Mouse (Mus musculus): Measurements from ENCODE around the gene Gm11172. TPM values are rescaled to one million over a fixed set of nuclear protein-coding genes. Genes with fewer than 3 reads are reported as not detected.

The Gm11172 gene
- not detected in 2 replicates for polyA plus RNA-seq (2012; rRNA removed)

DNA sequence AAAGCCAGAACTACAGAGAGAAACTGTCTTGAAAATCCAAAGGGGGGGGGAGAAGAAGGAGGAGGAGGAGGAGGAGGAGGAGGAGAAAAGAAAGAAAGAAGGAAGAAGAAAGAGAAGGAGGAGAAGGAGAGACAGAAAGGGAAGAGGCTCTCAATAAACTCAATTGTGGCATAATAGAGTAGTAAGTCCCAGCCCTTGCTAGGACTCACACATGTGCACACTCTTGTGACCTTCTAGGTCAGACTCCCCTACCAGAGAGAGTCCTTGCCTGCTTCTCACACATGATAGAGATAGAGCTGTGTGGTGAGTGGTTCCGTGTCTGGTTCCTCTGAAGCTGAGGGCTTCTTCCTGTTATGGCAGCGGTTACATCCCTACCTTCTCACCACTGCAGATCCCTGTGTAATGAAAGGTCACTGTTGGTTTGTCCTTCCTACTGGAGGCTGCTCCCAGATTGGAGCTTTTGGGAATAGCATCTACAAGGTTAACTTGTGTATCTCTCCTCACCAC, at the start of gene Gm11172:
TSS of gene Gm11172 (plus strand) at position 51 of the 507 bp plus-strand sequence.
- no peak within 1 kb of the TSS for H3K27ac ChIP-seq (ENCODE audit: insufficient read depth, low read length)
- no peaks in the 10 kb centered on the region for H3K4me1 ChIP-seq (ENCODE audit: control insufficient read depth, insufficient read depth, low read length)
- TF ChIP-seq CTCF (IDR thresholded peaks at IDR 0.05; ENCODE audit: extremely low read depth, insufficient read depth, low read length) = no peak
- no peak for TF ChIP-seq POLR2A (IDR thresholded peaks at IDR 0.05; ENCODE audit: extremely low read depth, insufficient read depth, low read length)
- no peak within 1 kb of the TSS for H3K4me3 ChIP-seq (ENCODE audit: insufficient read depth, low read length)

DNA sequence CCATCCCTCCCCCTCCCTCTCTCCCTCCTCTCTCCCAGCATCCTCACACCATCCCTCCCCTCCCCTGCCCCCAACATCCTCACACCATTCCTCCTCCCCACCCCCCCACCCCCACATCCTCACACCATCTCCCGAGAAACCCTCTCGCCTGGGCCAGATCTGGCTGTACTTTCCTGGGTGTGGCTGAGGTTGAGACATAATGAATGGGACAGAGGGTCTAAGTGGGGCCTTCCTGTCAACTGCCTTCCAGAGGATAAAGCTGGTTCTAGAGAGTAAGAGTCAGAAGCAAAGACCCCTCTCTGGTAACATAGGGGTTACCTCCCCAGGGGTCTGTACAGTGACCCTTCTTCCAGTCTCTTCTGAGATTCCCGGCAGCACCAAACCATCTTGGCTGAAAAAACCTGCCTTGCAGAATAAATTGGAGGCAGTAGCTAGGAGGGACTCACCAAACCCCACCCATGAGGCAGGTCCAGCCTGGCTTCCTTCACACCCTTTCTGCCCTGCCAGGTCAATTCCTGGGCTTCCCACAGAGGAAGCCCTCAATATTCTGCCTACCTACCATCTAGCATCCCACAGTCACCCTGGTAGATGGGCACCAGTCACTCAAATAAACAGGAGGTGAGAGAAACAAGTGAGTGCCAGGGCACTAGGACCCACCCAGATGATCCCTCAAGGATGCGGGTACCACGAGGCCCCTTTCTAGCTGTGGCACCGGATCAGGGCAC, 49.0 kb upstream of the Gm11172 start:
- no peaks in the 10 kb centered on the region for H3K4me1 ChIP-seq (ENCODE audit: control insufficient read depth, insufficient read depth, low read length)
- H3K4me3 ChIP-seq (ENCODE audit: insufficient read depth, low read length) = no peak overlapping the region
- no peak overlapping the region for H3K27ac ChIP-seq (ENCODE audit: insufficient read depth, low read length)
- no peak for TF ChIP-seq POLR2A (IDR thresholded peaks at IDR 0.05; ENCODE audit: extremely low read depth, insufficient read depth, low read length)

DNA sequence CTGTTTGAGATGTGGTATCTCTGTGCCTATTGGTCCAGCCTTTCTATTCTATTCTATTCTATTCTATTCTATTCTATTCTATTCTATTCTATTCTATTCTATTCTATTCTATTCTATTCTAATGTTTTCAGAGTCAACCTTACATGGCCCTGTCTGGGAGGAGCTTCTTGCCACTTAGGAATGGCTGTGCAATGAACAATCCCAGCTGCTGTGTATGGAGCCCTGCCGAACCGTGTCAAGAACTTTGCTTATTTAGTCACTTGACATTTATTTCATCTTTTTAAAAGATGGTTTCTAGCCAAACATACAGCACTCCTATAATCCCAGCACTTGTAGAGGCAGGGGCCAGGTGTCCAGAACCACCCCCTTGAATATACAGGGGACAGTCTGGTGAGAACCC, 48.4 kb upstream of the Gm11172 start:
- H3K27ac ChIP-seq (ENCODE audit: insufficient read depth, low read length) = no peak overlapping the region
- H3K4me3 ChIP-seq (ENCODE audit: insufficient read depth, low read length) = no peak overlapping the region
- TF ChIP-seq POLR2A (IDR thresholded peaks at IDR 0.05; ENCODE audit: extremely low read depth, insufficient read depth, low read length) = no peak
- TF ChIP-seq CTCF (IDR thresholded peaks at IDR 0.05; ENCODE audit: extremely low read depth, insufficient read depth, low read length) = no peak
- no peaks in the 10 kb centered on the region for H3K4me1 ChIP-seq (ENCODE audit: control insufficient read depth, insufficient read depth, low read length)

DNA sequence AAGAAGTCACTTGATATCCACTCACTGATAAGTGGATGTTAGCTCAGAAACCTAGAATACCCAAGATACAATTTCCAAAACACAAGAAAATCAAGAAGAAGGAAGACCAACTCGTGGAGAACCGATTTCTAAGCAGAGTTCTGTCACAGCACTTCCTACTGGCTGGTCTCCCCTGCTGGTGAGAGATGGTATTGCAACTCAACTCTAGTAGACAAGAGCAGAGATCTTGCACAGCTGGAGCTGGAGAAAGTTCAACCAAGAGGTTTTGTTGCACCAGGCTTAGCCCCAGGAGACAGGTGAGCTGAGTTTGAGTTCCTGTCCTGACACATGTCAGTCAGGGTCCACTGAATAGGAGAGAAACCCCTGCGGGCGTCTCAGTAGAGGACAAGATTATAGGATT, 45.6 kb upstream of the Gm11172 start:
- Histone ChIP-seq H3K27ac (ENCODE audit: insufficient read depth, low read length) (no peak overlapping the region), H3K4me3 (ENCODE audit: insufficient read depth, low read length) (no peak overlapping the region), H3K4me1 (ENCODE audit: control insufficient read depth, insufficient read depth, low read length) (no peaks in the 10 kb centered on the region)
- TF ChIP-seq POLR2A (IDR thresholded peaks at IDR 0.05; ENCODE audit: extremely low read depth, insufficient read depth, low read length) (no peak), CTCF (IDR thresholded peaks at IDR 0.05; ENCODE audit: extremely low read depth, insufficient read depth, low read length) (peak; percentile 83)

DNA sequence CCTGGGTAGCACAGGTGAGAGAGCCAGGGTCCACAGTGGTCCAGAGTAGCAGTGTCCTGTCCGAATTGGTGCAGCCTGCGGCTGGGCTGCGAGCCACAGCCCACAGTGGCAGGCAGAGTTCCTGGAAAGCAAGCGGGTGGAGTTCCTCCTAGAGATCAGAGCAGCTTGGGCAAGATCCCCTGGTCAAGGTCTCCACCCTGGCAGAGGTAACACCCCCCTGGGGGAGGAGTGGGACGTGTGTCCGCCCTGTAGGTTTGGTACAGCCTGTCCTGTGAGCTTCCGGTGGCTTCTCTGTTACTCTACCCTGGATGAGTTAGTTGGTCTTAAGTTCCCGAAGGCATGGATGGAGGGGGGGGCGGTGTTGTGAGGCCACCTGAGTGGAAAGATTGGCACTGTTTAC, 43.9 kb upstream of the Gm11172 start:
- Histone ChIP-seq H3K4me3 (ENCODE audit: insufficient read depth, low read length) (no peak overlapping the region), H3K4me1 (ENCODE audit: control insufficient read depth, insufficient read depth, low read length) (no peaks in the 10 kb centered on the region), H3K27ac (ENCODE audit: insufficient read depth, low read length) (no peak overlapping the region)
- TF ChIP-seq POLR2A (IDR thresholded peaks at IDR 0.05; ENCODE audit: extremely low read depth, insufficient read depth, low read length) = no peak
- TF ChIP-seq CTCF (IDR thresholded peaks at IDR 0.05; ENCODE audit: extremely low read depth, insufficient read depth, low read length) = no peak

DNA sequence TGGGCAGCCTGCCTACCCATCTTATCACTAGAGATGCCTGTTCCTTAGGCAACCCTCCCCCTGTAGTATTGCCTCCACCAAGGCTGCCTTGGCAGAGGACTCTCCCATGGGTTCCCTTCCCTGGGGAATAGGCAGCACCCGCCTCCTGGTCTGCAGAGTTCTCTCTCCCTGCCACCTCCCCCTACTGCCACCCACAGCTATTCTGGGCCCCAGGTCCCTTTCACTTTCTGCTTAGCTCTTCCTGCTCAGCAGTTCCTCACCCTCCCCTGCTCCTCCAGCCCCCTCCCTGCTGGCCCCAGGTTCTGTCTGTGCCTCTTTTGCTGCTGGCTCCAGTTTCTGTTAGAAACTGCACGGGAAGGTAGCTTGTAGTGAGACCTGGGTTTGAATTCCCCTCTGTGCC, 43.1 kb upstream of the Gm11172 start:
- no peak for TF ChIP-seq CTCF (IDR thresholded peaks at IDR 0.05; ENCODE audit: extremely low read depth, insufficient read depth, low read length)
- no peak for TF ChIP-seq POLR2A (IDR thresholded peaks at IDR 0.05; ENCODE audit: extremely low read depth, insufficient read depth, low read length)
- H3K27ac ChIP-seq (ENCODE audit: insufficient read depth, low read length) = no peak overlapping the region
- no peak overlapping the region for H3K4me3 ChIP-seq (ENCODE audit: insufficient read depth, low read length)
- no peaks in the 10 kb centered on the region for H3K4me1 ChIP-seq (ENCODE audit: control insufficient read depth, insufficient read depth, low read length)

DNA sequence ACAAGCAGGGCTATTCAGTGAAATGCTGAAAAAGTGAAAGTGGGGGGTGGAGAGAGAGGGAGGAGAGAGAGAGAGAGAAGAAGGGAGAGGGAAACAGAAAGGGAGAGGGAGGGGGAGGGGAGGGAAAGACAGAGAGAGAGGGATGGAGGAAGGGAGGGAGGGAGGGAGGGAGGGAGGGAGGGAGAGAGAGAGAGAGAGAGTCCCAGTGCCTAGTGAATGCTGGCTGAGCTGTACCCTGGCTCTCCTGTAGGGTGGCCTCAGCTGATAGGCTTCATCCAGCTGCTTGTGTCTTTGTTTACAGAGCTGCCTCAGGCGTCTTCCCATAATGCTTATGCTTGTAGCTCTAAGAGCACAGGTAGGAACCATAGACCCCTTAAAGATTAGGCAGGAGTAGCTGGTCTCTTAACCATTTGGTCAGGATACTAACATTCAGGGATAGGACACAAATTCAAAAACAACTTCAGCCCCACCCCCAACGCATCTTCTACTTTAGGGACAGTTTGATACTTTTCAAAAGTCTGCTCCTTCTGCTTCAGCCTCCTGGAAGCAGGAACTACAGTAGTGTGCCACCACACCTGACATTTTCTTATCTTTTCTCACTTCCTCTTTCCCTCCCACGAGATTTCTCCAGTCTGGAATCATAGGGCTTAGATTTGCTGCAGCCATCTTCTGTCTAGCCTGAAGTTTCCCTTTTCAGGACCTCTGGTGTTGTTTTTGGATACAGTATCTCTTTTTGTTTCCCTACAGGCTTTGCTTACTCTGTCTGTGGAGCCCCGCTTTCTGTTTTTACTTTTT, 42.0 kb upstream of the Gm11172 start:
- Histone ChIP-seq H3K4me1 (ENCODE audit: control insufficient read depth, insufficient read depth, low read length) (no peaks in the 10 kb centered on the region), H3K4me3 (ENCODE audit: insufficient read depth, low read length) (no peak overlapping the region), H3K27ac (ENCODE audit: insufficient read depth, low read length) (no peak overlapping the region)
- no peak for TF ChIP-seq POLR2A (IDR thresholded peaks at IDR 0.05; ENCODE audit: extremely low read depth, insufficient read depth, low read length)

DNA sequence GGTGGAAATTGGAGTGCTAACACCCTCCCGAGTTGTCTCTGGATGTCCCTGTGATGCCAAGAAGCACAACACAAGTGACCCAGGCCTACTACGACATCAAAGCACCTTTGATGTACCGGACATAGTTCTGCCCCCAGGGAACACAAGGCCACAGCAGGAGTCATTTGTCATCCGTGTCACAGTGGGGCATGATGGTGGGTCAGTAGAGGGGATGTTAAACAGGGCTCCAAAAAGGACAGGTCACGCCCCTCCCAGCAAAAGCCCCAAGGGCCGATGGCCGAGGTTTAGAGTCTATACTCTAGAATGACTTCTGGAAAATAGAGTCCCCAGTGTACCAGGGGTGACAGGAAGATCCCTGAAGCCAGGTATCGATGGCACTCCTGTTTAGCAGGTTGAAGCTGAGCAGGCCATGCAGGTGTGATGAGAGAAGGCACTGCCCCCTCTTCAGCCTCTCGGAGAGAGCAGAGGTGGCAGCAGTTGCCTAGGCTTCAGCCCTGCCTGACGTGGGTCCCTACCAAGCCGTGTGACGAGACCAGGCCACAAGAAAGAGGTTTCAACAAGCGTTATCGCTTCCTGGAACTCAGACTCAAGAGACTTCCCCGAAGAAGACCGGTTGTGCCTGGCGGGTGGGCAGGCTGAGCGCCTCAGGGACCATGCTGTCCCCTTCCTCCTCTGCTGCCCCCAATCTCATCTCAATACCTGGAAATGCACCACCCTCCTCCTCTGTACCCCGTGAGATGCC, 40.8 kb upstream of the Gm11172 start:
- TF ChIP-seq CTCF (IDR thresholded peaks at IDR 0.05; ENCODE audit: extremely low read depth, insufficient read depth, low read length) (no peak), POLR2A (IDR thresholded peaks at IDR 0.05; ENCODE audit: extremely low read depth, insufficient read depth, low read length) (no peak)
- no peaks in the 10 kb centered on the region for H3K4me1 ChIP-seq (ENCODE audit: control insufficient read depth, insufficient read depth, low read length)
- no peak overlapping the region for H3K4me3 ChIP-seq (ENCODE audit: insufficient read depth, low read length)
- no peak overlapping the region for H3K27ac ChIP-seq (ENCODE audit: insufficient read depth, low read length)

DNA sequence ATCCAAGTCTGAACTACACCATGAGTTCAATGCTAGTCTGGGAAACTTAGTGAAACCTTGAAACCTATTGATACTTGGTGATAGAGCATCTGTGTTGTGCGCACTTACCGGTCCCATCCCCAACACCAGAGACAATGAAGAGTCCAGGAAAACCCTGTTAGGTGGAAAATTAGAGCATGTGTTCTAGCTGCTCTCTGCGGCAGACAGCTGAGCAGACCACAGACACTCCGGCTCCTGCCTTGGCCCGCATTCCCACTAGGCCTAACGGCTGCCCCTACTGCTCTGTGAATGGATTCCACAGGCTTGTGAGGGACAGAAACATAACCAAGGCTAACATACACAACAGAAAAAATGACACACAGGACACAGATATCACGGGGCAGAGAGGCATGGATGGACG, 39.2 kb upstream of the Gm11172 start:
- Histone ChIP-seq H3K27ac (ENCODE audit: insufficient read depth, low read length) (no peak overlapping the region), H3K4me1 (ENCODE audit: control insufficient read depth, insufficient read depth, low read length) (no peaks in the 10 kb centered on the region), H3K4me3 (ENCODE audit: insufficient read depth, low read length) (no peak overlapping the region)
- TF ChIP-seq POLR2A (IDR thresholded peaks at IDR 0.05; ENCODE audit: extremely low read depth, insufficient read depth, low read length) (no peak), CTCF (IDR thresholded peaks at IDR 0.05; ENCODE audit: extremely low read depth, insufficient read depth, low read length) (no peak)

All from cortical plate, adult 2 months (tissue).